Mouse (Mus musculus) gastrocnemius, postnatal 4 days (tissue): ENCODE data around the gene Calr. TPM values are rescaled to one million over a fixed set of nuclear protein-coding genes. Genes with fewer than 3 reads are reported as not detected.
"Not testable (repeated sequence)": the region's sequence is repeated elsewhere in the genome, so short reads cannot be mapped to it uniquely, and the experiment has no call there.

ENCODE experiments used
- DNase-seq, 2 experiments: peaks; one replicate each; pipeline ENCODE4 v3.0.0; 2021 to 2022; ENCODE audit warnings: low spot score in 2 of 2, mixed read lengths in 2 of 2
- total RNA-seq, 2 experiments: library from RNA; stranded (reverse); gene quantifications; 2 replicates each; pipeline ENCODE4 v1.2.3; 2021

Calr gene
- total RNA-seq, 2 experiments from 2014 or later: 339 to 368 TPM

GRCm38 (mm10) chr8:84845355-84846093, 1.2 kb downstream of the Calr start:
- DNase-seq: peak in 1 of 2 experiments; percentile 61

GRCm38 (mm10) chr8:84844397-84845070, 2.2 kb downstream of the Calr start:
- no peak for DNase-seq

- no peak for DNase-seq
Measured at GRCm38 (mm10) chr8:84841514-84841913, 5.2 kb downstream of the Calr start.

GRCm38 (mm10) chr8:84840248-84840999, 6.3 kb downstream of the Calr start, which contains the start of gene Rad23a:
TSS of gene Rad23a (minus strand) at chr8:84840665.
- peak; percentile 79 to 90 for DNase-seq

- DNase-seq: no peak
Measured at GRCm38 (mm10) chr8:84839875-84840247, 6.9 kb downstream of the Calr start.

GRCm38 (mm10) chr8:84839411-84839810, 7.3 kb downstream of the Calr start:
- DNase-seq: no peak

- DNase-seq: no peak
Measured at GRCm38 (mm10) chr8:84838513-84838912, 8.2 kb downstream of the Calr start.

- DNase-seq: no peak
Measured at GRCm38 (mm10) chr8:84837912-84838470, 8.7 kb downstream of the Calr start.

GRCm38 (mm10) chr8:84837149-84837911, 9.4 kb downstream of the Calr start:
- DNase-seq: no peak

GRCm38 (mm10) chr8:84834866-84835855, 11.6 kb downstream of the Calr start:
- peak; percentile 67 to 71 for DNase-seq

- no peak for DNase-seq
Measured at GRCm38 (mm10) chr8:84834002-84834865, 12.5 kb downstream of the Calr start.

- no peak for DNase-seq
Measured at GRCm38 (mm10) chr8:84832759-84833742, 13.7 kb downstream of the Calr start.

- DNase-seq: peak; percentile 62 to 84
Measured at GRCm38 (mm10) chr8:84832034-84832717, 14.6 kb downstream of the Calr start.

GRCm38 (mm10) chr8:84831490-84831889, 15.2 kb downstream of the Calr start, which contains the start of gene Gadd45gip1:
TSS of gene Gadd45gip1 (plus strand) at chr8:84831522.
- no peak for DNase-seq

- not testable (repeated sequence) for DNase-seq
Measured at GRCm38 (mm10) chr8:84826518-84826917, 20.2 kb downstream of the Calr start.

- DNase-seq: no peak
Measured at GRCm38 (mm10) chr8:84825636-84826035, 21.1 kb downstream of the Calr start.

GRCm38 (mm10) chr8:84823653-84824052, 23.1 kb downstream of the Calr start:
- DNase-seq: peak in 1 of 2 experiments; percentile 57
